Mouse (Mus musculus): Measurements from ENCODE around the gene Gm49395. TPM values are rescaled to one million over a fixed set of nuclear protein-coding genes. Genes with fewer than 3 reads are reported as not detected.

Gm49395 gene
- total and polyA plus RNA-seq, 3 experiments: 0.30 to 0.69 TPM; not detected in 1

- in situ Hi-C loops (cut with MboI; ENCODE audit: low pct_ligation_motif_present, low pct_unique_long_range_greater_than_20kb, low sequenced_read_pairs) (no loop called here), dilution Hi-C loops (cut with MboI; ENCODE audit: extremely low pct_ligation_motif_present, extremely low pct_unique_long_range_greater_than_20kb, low sequenced_read_pairs) (no loop called here)
- Histone ChIP-seq H3K4me1 (ENCODE audit: control insufficient read depth in 1 of 2, insufficient read depth in 2 of 2) (0 out of 4 replicates have a peak, but pooled peaks cover 0 to 2% of the 10 kb centered on the region in 2 experiments), H3K4me3 (replicated peaks in 1 of 3; ENCODE audit: low read depth in 2 of 3, low read length in 2 of 3, poor library complexity in 1 of 3) (no peak overlapping the region), H3K36me3 (replicated peaks in 1 of 2; ENCODE audit: control insufficient read depth in 1 of 2, insufficient read depth in 1 of 2, low read length in 1 of 2) (peaks cover 0 to 4% of the 10 kb centered on the region in 2 experiments), H3K4me2 (ENCODE audit: insufficient read depth, low read depth, poor library complexity, severe bottlenecking) (no peak overlapping the region), H3K27me3 (replicated peaks) (no peaks in the 10 kb centered on the region), H3K79me2 (replicated peaks; ENCODE audit: control insufficient read depth, extremely low read depth, insufficient read depth, poor library complexity, severe bottlenecking) (no peaks in the 10 kb centered on the region), H3K27ac (ENCODE audit: insufficient read depth, low read depth) (no peak overlapping the region), H3K9me3 (replicated peaks; ENCODE audit: low read length) (no peaks in the 10 kb centered on the region), H3K9ac (ENCODE audit: insufficient read depth, low read depth) (no peak overlapping the region)
- DNase-seq (ENCODE audit: extremely low read depth): no peak
- TF ChIP-seq RAD21 (IDR thresholded peaks at IDR 0.05; ENCODE audit: low read depth, low read length) (no peak), UBTF (IDR thresholded peaks at IDR 0.05; ENCODE audit: low read depth, low read length) (no peak), ZNF384 (IDR thresholded peaks at IDR 0.05; ENCODE audit: low read depth, low read length) (no peak), CHD2 (IDR thresholded peaks at IDR 0.05; ENCODE audit: low read length) (no peak), POLR2AphosphoS2 (IDR thresholded peaks at IDR 0.05; ENCODE audit: low read depth, low read length) (no peak), RCOR1 (conservative IDR thresholded peaks at IDR 0.05; ENCODE audit: low read depth, low read length) (no peak), ELF1 (IDR thresholded peaks at IDR 0.05; ENCODE audit: low read depth, low read length) (no peak)
Observed at GRCm38 (mm10) chr13:115078997-115079685, 22.6 kb downstream of the Gm49395 start.

- no peak for TF ChIP-seq CTCF (conservative IDR thresholded peaks at IDR 0.05 in 1 of 2, IDR thresholded peaks at IDR 0.05 in 1 of 2; ENCODE audit: low read depth in 2 of 2, low read length in 2 of 2)
- peak; percentile 24; the same call in 1 of the 2 replicates for TF ChIP-seq JUN (IDR thresholded peaks at IDR 0.05; ENCODE audit: insufficient read depth, low read depth, low read length)
- DNase-seq (ENCODE audit: extremely low read depth): no peak
- H3K79me2 ChIP-seq (replicated peaks; ENCODE audit: control insufficient read depth, extremely low read depth, insufficient read depth, poor library complexity, severe bottlenecking): no peaks in the 10 kb centered on the region
- no peaks in the 10 kb centered on the region for H3K27me3 ChIP-seq (replicated peaks)
- H3K4me2 ChIP-seq (ENCODE audit: insufficient read depth, low read depth, poor library complexity, severe bottlenecking): no peak overlapping the region
- no peaks in the 10 kb centered on the region for H3K9me3 ChIP-seq (replicated peaks; ENCODE audit: low read length)
- 0 out of 4 replicates have a peak, but pooled peaks cover 0 to 2% of the 10 kb centered on the region in 2 experiments for H3K4me1 ChIP-seq (ENCODE audit: control insufficient read depth in 1 of 2, insufficient read depth in 2 of 2)
- no peak overlapping the region for H3K9ac ChIP-seq (ENCODE audit: insufficient read depth, low read depth)
- in situ Hi-C loops (cut with MboI; ENCODE audit: low pct_ligation_motif_present, low pct_unique_long_range_greater_than_20kb, low sequenced_read_pairs) (no loop called here), dilution Hi-C loops (cut with MboI; ENCODE audit: extremely low pct_ligation_motif_present, extremely low pct_unique_long_range_greater_than_20kb, low sequenced_read_pairs) (no loop called here)
- H3K4me3 ChIP-seq (replicated peaks in 1 of 3; ENCODE audit: low read depth in 2 of 3, low read length in 2 of 3, poor library complexity in 1 of 3): no peak overlapping the region
- no peak overlapping the region for H3K27ac ChIP-seq (ENCODE audit: insufficient read depth, low read depth)
- H3K36me3 ChIP-seq (replicated peaks in 1 of 2; ENCODE audit: control insufficient read depth in 1 of 2, insufficient read depth in 1 of 2, low read length in 1 of 2): no peaks in the 10 kb centered on the region
Observed at GRCm38 (mm10) chr13:115077346-115078134, 24.2 kb downstream of the Gm49395 start.

- no peaks in the 10 kb centered on the region for H3K36me3 ChIP-seq (replicated peaks in 1 of 2; ENCODE audit: control insufficient read depth in 1 of 2, insufficient read depth in 1 of 2, low read length in 1 of 2)
- dilution Hi-C loops (cut with MboI; ENCODE audit: extremely low pct_ligation_motif_present, extremely low pct_unique_long_range_greater_than_20kb, low sequenced_read_pairs): no loop called here
- DNase-seq (ENCODE audit: extremely low read depth): no peak
- H3K4me2 ChIP-seq (ENCODE audit: insufficient read depth, low read depth, poor library complexity, severe bottlenecking): no peak overlapping the region
- no peaks in the 10 kb centered on the region for H3K9me3 ChIP-seq (replicated peaks; ENCODE audit: low read length)
- in situ Hi-C loops (cut with MboI; ENCODE audit: low pct_ligation_motif_present, low pct_unique_long_range_greater_than_20kb, low sequenced_read_pairs): no loop called here
- TF ChIP-seq ELF1 (IDR thresholded peaks at IDR 0.05; ENCODE audit: low read depth, low read length) (no peak), JUN (IDR thresholded peaks at IDR 0.05; ENCODE audit: insufficient read depth, low read depth, low read length) (peak; percentile 32; the same call in 1 of the 2 replicates)
- H3K27ac ChIP-seq (ENCODE audit: insufficient read depth, low read depth): no peak overlapping the region
- H3K79me2 ChIP-seq (replicated peaks; ENCODE audit: control insufficient read depth, extremely low read depth, insufficient read depth, poor library complexity, severe bottlenecking): no peaks in the 10 kb centered on the region
- H3K27me3 ChIP-seq (replicated peaks): no peaks in the 10 kb centered on the region
- H3K9ac ChIP-seq (ENCODE audit: insufficient read depth, low read depth): no peak overlapping the region
- H3K4me1 ChIP-seq (ENCODE audit: control insufficient read depth in 1 of 2, insufficient read depth in 2 of 2): no peaks in the 10 kb centered on the region
- no peak overlapping the region for H3K4me3 ChIP-seq (replicated peaks in 1 of 3; ENCODE audit: low read depth in 2 of 3, low read length in 2 of 3, poor library complexity in 1 of 3)
Observed at GRCm38 (mm10) chr13:115072386-115072785, 29.3 kb downstream of the Gm49395 start.
